Mouse (Mus musculus) B cell, adult 67 days (primary cell): ENCODE results near the gene Emc9. TPM values are rescaled to one million over a fixed set of nuclear protein-coding genes. Genes with fewer than 3 reads are reported as not detected.

Experiments used
- total RNA-seq, 2 experiments: library from RNA; stranded (reverse); gene quantifications; 4 replicates each; pipeline ENCODE4 v1.2.4; 2023

Gene Emc9
- total RNA-seq, result 1 to 10 TPM; 5.3 to 5.5 TPM

DNA sequence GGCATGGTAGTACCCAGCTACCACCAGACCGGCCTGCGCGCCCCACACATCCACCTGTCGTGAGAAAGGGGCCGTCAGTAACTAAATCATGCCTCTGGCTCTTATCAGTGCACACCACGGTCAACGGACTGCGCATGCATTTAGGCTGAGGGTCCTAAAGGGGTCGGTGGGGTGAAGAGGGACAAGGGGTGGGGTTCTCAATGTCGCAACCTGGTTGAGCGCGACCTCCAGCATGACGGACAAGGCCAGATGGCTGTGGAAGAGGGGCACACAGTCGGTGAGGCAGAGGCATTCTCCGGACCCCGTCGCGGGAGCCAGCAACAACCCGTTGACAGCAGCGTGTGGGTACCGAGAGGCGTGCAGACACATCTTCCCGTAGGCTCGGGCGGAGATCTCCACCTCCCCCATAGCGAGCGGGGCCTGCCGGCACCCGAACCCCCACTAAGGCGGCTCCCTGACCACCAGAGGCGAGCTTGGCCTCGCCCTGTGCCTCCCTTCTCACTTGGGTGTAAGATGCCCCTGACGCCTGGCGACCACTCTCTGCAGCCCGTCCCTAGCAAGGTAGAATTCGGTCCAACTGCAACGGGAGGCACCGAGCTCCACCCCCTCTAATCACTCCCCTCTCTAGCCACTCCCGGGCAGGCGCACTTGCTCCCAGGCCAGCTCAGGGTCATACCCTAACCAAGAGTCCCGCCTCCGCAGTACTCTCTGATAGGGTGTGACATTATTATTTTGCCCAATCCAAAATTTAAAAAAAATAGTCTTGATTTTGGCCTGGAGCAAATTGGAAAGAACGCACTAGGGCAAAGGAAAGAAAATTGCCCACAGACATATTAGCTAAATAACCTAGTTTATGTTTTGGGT, at the start of gene Emc9:
Emc9 (minus strand) TSS at position 601 of the 864 bp plus-strand sequence.

DNA sequence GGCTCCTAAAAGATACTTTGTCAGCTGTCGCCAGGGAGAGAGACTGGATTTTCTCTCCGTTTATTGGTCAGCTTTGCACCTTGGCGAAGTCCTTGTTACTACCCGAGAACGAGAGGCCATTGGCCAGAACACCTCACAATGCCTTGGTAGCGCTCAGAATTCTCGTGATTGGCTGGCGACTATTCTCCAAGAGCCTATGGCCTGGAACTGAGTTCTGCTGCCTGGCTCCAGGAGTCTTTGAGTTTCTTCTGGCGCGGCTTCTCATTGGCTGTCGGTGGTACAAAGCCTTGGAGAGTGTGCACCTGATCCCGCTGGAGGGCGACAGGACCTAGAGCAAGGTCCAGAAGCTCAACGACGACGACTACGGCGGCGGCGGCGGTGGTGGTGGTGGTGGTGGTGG, 32.7 kb upstream of the Emc9 start, which contains the start of gene Rec8:
Rec8 (plus strand) TSS at position 216 of the 400 bp plus-strand sequence.

DNA sequence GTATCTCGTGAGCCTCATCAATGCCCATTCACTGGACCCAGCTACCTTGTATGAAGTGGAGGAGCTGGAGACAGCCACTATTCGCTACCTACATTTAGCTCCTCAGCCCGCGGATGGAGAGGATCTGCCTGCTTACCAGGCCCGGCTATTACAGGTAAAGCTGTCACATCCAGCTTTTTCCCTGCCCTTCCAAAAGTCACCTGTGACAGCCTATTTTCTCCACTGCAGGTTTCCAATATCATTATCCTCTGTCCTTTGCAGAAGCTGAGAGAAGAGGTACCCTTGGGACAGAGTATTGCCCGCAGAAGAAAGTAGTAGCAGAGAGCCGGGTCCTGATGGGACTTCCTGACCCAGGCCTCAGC, 18.1 kb upstream of the Emc9 start, which contains the start of gene Irf9:
Irf9 (plus strand) TSS at position 301 of the 362 bp plus-strand sequence.

DNA sequence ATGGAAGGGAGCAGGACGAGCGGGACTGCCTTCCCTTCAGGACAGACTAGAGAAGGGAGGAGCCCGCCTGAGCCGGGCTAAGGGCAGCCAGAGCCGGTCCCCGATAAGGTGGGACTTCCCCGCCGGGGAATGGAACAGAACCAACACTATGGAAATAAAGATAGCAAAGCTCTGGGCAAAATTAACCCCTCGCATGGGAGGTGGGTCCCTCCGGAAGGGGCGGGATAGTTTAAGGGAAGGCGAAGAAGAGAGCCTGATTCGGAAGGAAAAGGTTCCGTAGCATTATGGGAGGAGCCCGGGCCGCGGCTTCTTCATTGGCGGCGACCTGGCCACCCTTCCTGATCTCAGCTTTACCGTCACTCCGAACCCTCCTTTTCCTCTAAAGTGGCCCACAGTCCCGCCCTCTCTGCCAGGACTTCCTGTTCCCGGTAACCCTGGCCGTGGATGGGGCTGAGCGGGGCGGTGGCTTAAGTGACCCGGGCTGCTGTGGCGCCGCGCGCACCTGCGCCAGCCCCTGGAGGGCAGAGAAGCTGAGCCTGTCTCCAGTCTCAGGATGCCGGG, 6.3 kb upstream of the Emc9 start, which contains the start of gene Rnf31:
Rnf31 (plus strand) TSS at position 378 of the 561 bp plus-strand sequence.

GRCm38 (mm10) chr14:55590748-55591330, 5.7 kb upstream of the Emc9 start, which contains the start of gene Psme2:
Gene Psme2, minus strand, starts transcription at chr14:55591113.

DNA sequence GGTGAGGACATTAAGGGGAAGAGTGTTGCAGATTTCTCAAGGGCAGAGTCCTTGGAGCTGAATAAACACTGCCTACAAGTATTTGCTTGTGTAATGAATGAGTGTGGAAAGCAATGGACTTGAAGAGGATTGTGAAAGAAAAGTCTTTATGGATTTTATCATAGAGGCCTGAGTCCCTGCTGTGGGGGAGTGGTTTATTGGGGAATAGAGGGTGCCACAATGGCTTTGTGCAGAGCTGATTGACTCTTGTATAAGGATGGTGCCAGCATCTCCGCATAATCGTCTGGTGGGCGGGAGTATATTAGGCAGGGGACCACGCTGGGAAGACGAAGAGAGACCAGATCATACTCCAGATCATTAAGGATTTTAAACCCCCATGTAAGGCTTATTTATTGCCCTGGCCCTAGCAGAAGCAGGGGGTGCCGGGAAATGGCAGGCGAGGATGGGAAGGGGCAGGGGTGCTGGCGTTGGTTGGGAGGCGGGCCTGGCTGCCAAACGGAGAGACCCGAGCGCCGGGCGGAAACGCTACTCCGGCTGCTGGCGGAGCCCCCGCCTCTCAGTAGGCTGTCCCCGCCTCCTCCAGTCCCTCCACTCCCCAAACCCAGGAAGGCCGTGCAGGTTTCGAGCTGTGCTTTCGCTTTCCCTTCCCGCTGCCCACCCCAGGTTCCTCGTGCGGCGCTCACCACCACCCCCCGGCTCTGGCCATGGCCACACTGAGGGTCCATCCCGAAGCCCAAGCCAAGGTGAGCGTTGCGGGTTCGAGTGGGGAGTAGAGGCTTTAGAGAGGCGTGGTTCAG, 7.0 kb downstream of the Emc9 start, which contains the start of gene Psme1:
Psme1 (plus strand) TSS at position 253 of the 797 bp plus-strand sequence.

GRCm38 (mm10) chr14:55575302-55575701, 9.8 kb downstream of the Emc9 start, which contains the start of gene Fitm1:
Gene Fitm1, plus strand, starts transcription at chr14:55575617.

GRCm38 (mm10) chr14:55560202-55561073, 24.7 kb downstream of the Emc9 start, which contains the start of gene A730061H03Rik:
Gene A730061H03Rik, minus strand, starts transcription at chr14:55560406.

DNA sequence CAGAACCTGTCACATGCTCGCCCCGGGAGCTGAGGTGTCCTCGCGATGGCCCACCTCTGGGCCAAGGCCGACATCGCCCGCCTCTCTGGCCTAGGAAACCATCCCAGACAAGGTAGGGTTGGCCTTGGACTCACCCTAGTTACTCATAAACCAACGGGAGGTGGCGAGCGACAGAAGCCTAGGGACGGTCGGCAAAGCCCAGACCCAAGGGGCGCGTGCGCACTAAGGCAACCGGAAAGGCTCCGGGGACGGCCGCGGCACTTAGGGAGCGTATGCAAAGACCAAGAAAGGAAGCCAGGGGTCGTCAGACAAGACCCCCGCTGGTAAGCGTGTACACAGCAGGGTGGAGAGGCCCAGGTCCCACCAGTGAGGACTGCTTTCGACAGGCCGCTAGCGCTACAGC, 25.3 kb downstream of the Emc9 start, which contains the start of gene Dcaf11:
Dcaf11 (plus strand) TSS at position 208 of the 403 bp plus-strand sequence.

GRCm38 (mm10) chr14:55540067-55540786, 44.9 kb downstream of the Emc9 start, which contains the start of gene Pck2:
Gene Pck2, plus strand, starts transcription at chr14:55540266.

Other genes with a start within 250 kb of the Emc9 start
- gene Dhrs4, start 106.5 kb downstream of the Emc9 start, total RNA-seq, result 10 to 100 TPM; 22.3 to 32.4 TPM
- 1 to 10 TPM; 4.1 to 5.0 TPM for gene Carmil3, start 94.7 kb downstream of the Emc9 start, total RNA-seq
- gene Cpne6, start 74.9 kb downstream of the Emc9 start, total RNA-seq, result not detected
- gene Nrl, start 60.3 kb downstream of the Emc9 start, total RNA-seq, result not detected
- 10 to 100 TPM; 64.0 to 67.0 TPM for gene Pck2, start 45.0 kb downstream of the Emc9 start, total RNA-seq
- gene Dcaf11, start 25.3 kb downstream of the Emc9 start, total RNA-seq, result 10 to 100 TPM; 86.0 to 92.9 TPM
- 10 to 100 TPM in 1 of 2 experiments, 1 to 10 TPM in 1; 8.3 to 10.5 TPM for gene A730061H03Rik, start 24.9 kb downstream of the Emc9 start, total RNA-seq
- gene Fitm1, start 9.7 kb downstream of the Emc9 start, total RNA-seq, result not detected
- 100 to 1,000 TPM; 235 to 258 TPM for gene Psme1, start 7.2 kb downstream of the Emc9 start, total RNA-seq
- 100 to 1,000 TPM; 310 to 354 TPM for gene Psme2, start 5.8 kb upstream of the Emc9 start, total RNA-seq
- gene Rnf31, start 6.4 kb upstream of the Emc9 start, total RNA-seq, result 100 to 1,000 TPM; 122 to 132 TPM
- gene Irf9, start 18.3 kb upstream of the Emc9 start, total RNA-seq, result 100 to 1,000 TPM in 1 of 2 experiments, 10 to 100 TPM in 1; 96.0 to 123 TPM
- gene Rec8, start 32.7 kb upstream of the Emc9 start, total RNA-seq, result 1 to 10 TPM in 1 of 2 experiments, under 1 TPM in 1; 0.92 to 1.3 TPM
- 10 to 100 TPM; 60.2 to 61.5 TPM for gene Ipo4, start 50.7 kb upstream of the Emc9 start, total RNA-seq
- gene Gm49378, start 52.6 kb upstream of the Emc9 start, total RNA-seq, result 1 to 10 TPM; 1.7 to 3.5 TPM
- 10 to 100 TPM; 46.3 to 48.5 TPM for gene Tm9sf1, start 58.5 kb upstream of the Emc9 start, total RNA-seq
- 1 to 10 TPM; 2.9 to 4.8 TPM for gene Tssk4, start 64.9 kb upstream of the Emc9 start, total RNA-seq
- gene Mdp1, start 75.2 kb upstream of the Emc9 start, total RNA-seq, result 10 to 100 TPM; 47.2 to 57.2 TPM
- 10 to 100 TPM; 28.5 to 30.2 TPM for gene Gmpr2, start 86.6 kb upstream of the Emc9 start, total RNA-seq
- gene Nedd8, start 86.8 kb upstream of the Emc9 start, total RNA-seq, result 100 to 1,000 TPM; 171 to 189 TPM
- gene Tinf2, start 96.5 kb upstream of the Emc9 start, total RNA-seq, result 100 to 1,000 TPM; 130 to 157 TPM
- 1 to 10 TPM; 1.8 to 2.0 TPM for gene Tgm1, start 128.6 kb upstream of the Emc9 start, total RNA-seq
- 10 to 100 TPM; 81.0 to 97.5 TPM for gene Rabggta, start 137.0 kb upstream of the Emc9 start, total RNA-seq
- gene Dhrs1, start 160.4 kb upstream of the Emc9 start, total RNA-seq, result 10 to 100 TPM; 25.6 to 29.9 TPM
- gene Nop9, start 160.4 kb upstream of the Emc9 start, total RNA-seq, result 10 to 100 TPM; 32.3 to 39.4 TPM
- not detected for gene Cideb, start 173.2 kb upstream of the Emc9 start, total RNA-seq
- gene Ltb4r2, start 176.1 kb upstream of the Emc9 start, total RNA-seq, result under 1 TPM; 0.52 to 0.53 TPM
- gene Ltb4r1, start 180.7 kb upstream of the Emc9 start, total RNA-seq, result not detected
- under 1 TPM in 1 of 2 experiments, not detected in 1; 0.44 TPM for gene Adcy4, start 198.8 kb upstream of the Emc9 start, total RNA-seq
- gene Ripk3, start 203.6 kb upstream of the Emc9 start, total RNA-seq, result 10 to 100 TPM; 57.2 to 75.3 TPM
- gene Nfatc4, start 237.8 kb upstream of the Emc9 start, total RNA-seq, result not detected